Mouse (Mus musculus): ENCODE results near the gene Fcgr2b.
A peak's percentile ranks its signal among the peaks of the same experiment; 100 is the strongest.
"Not testable (repeated sequence)": the region's sequence is repeated elsewhere in the genome, so short reads cannot be mapped to it uniquely, and the experiment has no call there.

Gene Fcgr2b

DNA sequence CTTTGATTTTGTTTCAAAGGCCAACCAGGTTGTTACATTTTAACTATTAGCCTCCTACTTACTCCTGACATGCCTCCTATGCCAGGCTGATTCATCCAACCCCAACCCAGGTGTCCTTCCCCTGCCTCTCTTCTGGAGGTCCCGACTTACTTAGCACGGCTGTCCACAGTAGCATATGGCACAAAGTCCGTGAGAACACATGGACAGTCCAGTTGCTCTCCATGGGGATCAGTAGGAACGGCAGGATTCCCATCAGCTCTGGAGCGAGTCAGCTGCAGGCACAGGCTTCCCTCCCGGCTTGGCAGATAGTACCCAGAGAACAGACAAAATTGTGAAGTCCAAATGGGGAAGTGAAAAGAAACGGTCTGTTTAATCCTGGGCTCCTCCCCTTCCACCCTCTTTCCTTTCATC is 591 bp downstream of the Fcgr2b start:
- no peak for DNase-seq (ENCODE audit: low spot score in 2 of 2)

DNA sequence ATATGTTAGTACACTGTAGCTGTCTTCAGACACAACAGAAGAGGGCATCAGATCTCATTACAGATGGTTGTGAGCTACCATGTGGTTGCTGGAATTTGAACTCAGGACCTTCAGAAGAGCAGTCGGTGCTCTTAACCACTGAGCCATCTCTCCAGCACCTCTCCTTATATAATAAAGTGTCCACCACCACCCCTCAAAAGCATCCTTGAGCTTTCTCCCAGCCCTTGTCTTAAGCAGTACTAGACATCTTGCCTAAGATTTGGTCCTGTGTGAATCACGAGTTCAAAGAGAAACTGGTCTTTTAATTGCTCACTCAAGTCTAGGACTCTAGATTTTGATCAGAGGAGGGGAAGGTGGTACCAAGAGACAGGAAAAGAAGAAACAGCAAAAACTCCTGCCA is 997 bp downstream of the Fcgr2b start:
- DNase-seq (ENCODE audit: low spot score in 2 of 2) = not testable (repeated sequence)

DNA sequence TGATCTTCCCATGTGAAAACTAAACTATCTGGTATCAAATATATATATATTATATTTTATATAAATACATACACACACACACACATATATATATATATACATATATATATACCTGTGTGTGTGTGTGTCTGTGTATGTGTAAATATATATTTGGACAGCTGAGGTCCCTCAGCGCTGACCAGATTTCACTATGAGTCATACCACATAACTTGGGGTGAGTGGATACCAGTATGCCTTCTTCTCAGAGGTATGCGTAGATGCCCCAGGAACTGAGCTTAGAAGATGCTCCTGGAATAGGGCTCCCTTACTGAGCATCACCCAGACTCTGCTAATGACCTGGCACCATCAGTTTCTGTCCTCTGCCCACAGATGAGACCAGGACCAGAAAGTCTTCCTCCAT is 1.6 kb downstream of the Fcgr2b start:
- DNase-seq (ENCODE audit: low spot score in 2 of 2) = no peak

DNA sequence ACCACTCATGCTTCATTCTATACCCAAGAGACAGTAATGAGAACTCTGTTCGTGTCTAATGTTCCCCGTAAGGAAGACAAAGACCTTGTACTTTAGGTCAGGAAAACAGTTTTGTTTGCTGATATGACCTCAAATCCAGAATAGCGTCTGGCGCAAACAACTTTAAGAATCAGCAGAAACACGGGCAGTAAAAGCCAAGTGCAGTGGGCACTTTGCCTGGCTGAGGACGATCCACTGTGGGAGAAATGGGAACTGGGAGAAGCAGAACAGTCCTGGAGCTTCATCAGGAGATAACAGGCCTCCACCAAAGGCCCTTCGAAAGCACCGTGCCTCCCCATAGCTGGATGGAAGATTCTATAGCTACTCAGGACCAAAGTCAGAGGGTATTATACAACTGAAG is 2.2 kb downstream of the Fcgr2b start:
- DNase-seq (ENCODE audit: low spot score in 2 of 2) = no peak

DNA sequence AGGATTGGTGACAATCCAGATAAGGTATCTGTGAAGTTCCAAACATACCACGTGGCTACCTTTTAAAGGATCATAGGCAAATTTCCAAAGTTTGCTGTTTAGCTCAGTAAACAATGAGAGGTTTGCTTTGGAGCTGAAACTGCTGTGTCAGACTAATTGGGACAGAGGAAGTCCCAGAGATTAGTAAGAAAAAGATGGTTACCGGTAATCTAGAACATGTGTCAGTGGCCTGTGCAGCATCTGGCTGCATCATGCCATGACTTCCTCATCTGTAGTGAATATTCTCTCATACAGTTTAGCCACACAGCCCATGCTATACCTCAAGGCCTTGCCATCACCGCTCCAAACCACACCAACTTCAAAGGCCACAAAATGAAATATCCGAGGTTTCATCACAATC is 3.4 kb downstream of the Fcgr2b start:
- DNase-seq (ENCODE audit: low spot score in 2 of 2) = no peak

DNA sequence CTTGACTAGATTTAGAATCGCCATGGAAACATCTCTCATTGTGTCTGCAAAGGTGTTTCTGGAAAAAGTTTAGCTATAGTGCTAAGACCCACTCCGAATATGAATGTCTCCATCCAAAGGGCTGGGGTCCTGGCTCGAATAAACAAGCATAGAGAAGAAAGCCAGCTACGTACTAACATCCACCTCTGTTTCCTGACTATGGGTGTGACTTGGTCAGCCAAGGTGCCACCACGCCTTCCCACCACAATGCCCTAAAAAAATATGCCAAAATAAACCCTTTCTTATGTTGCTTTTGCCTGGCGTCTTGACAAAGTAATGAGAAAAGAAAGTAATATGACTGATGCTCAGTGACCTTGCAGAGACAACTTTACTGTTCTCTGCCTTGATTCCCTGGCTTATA is 3.9 kb downstream of the Fcgr2b start:
- no peak for DNase-seq (ENCODE audit: low spot score in 2 of 2)

DNA sequence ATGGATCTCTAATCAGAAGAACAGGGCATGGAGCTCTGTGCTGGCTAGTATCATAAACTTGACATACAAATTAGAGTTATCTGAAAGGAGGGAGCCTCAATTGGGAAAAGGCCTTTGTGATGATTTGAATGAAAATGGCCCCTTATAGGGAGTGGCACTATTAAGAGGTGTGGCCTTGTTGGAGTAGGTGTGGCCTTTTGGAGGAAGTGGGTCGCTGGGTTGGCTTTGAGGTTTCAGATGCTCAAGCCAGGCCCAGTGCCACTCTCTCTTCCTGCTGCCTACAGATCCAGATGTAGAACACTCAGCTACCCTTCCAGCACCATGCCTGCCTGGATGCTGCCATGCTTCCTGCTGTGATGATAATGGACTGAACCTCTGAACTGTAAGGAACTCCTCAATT is 7.8 kb downstream of the Fcgr2b start:
- no peak for DNase-seq (ENCODE audit: low spot score in 2 of 2)

DNA sequence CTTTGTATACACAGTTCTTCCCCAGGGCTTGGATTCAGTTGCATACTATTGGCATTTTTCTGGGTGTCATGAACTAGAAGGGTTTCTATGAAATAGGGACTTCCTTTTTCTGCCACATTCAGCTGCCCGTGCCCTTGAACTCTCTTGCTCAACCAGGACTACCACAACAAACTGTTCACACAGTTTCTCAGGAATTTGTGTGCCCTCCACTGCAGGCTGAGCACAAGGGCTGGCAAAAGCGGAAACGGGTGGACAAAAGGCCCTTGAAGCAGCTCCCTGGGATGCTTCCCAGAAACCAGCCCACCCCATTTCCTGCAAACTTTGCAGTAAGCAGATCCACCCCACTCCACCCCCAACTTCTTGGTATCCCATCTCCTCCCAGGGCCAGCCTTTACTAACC is 8.8 kb downstream of the Fcgr2b start:
- no peak for DNase-seq (ENCODE audit: low spot score in 2 of 2)

DNA sequence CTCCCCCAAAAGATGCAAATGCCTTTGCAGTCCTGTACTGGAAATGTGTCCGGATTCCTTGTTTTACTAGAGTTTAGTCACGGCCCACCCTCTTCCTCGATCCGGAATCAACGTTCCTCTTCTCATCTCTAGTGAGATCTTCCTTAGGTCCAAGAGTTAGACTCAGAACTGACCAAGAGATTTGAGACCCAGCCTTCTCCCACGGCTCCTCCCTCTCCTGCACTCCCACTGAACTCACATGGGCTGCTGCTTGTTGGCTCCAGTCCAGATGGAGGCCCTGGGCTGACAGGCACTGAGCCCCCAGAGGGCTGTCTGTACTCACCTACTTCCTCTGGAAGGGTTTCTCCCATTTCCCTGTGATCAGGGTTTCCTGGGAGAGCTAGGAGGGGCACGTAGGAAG is 13.3 kb downstream of the Fcgr2b start:
- DNase-seq (ENCODE audit: low spot score in 2 of 2) = no peak

DNA sequence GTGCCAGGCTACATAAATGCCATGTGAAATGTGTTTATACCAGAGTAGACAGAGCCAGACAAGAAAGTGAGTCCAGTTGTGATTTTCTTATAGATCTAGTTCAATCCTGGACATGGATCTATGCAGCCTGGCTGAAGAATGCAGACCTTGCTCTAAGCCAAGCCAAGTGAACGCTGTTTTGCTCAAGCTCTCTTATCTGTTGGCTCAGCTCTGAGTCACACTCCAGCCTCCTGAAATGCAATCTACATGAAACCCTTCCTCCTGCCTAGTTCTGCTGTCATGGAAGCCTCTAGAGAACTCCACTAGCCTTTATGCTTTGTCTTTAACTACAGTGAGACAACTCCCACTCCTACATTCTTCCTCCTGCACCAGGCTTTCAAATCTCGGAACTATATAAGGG is 14.0 kb downstream of the Fcgr2b start:
- DNase-seq (ENCODE audit: low spot score in 2 of 2) = no peak

DNA sequence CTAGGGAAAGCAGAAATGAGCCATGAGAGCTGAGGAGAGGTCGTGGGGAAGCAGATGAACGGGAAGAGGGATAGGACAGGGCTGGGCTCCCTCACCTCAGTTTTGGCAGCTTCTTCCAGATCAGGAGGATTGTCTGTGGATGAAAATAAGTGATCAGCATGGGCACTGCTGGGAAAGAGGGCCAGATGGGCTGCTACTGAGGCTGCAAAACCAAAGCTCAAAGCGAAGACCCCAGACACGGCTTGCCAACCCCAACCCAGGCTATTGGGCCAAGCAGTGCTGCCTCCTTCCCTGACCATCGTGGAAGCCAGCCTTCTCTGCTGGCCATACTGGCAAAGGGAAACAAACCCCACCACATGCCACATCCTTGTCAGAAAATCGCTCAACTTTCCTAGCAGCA is 15.2 kb downstream of the Fcgr2b start:
- DNase-seq (ENCODE audit: low spot score in 2 of 2) = no peak

DNA sequence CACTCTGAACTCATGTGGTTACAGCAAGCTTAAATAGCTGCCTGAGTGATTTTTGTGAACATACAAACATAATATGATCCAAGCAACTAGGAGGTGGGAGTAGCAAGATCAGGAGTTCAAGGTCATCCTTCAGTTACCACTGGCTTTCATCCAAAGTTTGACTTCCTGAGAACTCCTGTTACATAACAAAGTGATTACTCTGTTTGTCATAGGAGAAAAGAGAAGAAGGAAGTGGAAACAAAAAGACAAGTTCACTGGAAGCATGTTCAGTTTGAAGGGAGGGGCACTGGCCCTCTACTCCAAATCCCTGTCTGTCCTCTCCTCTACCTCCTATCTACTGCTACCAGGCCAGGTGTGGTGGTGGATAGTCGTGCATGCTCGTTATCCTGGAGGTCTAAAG is 16.6 kb downstream of the Fcgr2b start:
- no peak for DNase-seq (ENCODE audit: low spot score in 2 of 2)

DNA sequence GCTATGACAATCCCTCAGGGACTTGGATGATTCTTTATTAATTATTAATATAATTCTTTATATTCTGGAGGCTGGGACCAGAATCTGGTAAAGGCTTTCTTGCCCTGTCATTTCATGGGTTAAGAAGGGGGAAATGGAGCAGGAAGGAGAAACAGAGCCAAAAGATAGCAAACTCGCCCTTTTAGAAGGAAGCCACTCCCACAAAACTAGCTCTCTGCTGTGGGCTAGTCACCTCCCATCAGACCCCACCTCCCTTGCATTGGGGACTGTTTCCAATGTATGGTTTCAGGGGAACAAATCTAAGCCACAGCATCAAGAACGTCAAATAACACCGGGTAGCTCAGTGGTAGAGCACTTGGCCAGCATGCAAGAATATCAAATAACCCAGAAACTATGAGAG is 18.1 kb downstream of the Fcgr2b start:
- DNase-seq (ENCODE audit: low spot score in 2 of 2) = no peak

DNA sequence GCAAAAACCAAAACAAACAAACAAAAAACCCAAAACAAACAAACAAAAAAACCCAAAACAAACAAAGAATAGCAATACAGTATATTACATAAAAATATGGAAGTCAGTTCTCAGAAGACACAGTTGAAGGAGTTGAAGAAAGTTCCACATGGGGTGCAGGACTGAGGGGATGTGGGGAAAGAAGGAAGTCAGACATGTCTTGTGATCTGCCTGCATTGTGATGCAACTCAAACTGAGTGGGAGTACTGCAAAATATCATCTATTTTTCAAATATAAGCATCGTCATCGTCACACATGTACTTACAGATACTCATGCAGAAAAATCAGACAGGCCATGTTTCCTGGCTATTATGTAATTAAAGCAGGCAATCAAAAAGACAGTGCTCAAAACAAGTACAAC is 23.2 kb downstream of the Fcgr2b start:
- no peak for DNase-seq (ENCODE audit: low spot score in 2 of 2)

DNA sequence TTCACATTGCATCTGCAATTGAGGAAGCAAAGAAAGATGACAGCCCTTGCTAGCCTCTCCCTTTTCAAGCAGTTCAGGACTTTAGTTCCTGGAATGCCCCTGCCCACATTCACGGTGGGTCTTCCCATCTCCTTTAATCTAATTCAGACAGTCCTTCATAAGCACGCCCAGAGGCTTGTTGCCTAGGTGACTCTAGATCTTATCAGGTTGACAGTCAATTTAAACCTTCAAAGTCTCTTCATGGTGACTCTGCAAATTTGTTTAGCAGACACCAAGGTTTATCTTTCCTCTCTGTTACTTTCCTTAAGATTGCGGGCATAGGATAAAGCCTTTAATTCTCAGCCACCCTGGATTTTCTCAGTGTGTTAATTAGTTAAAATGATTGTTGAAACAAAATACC is 25.6 kb downstream of the Fcgr2b start:
- no peak for DNase-seq (ENCODE audit: low spot score in 2 of 2)

DNA sequence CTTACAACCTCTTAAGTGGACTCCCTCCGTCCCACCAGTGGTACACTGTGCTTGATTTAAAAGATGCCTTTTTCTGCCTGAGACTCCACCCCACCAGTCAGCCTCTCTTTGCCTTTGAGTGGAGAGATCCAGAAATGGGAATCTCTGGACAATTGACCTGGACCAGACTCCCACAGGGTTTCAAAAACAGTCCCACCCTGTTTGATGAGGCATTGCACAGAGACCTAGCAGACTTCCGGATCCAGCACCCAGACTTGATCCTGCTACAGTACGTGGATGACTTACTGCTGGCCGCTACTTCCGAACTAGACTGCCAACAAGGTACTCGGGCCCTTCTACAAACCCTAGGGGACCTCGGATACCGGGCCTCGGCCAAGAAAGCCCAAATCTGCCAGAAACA is 31.4 kb downstream of the Fcgr2b start:
- not testable (repeated sequence) for DNase-seq (ENCODE audit: low spot score in 2 of 2)

DNA sequence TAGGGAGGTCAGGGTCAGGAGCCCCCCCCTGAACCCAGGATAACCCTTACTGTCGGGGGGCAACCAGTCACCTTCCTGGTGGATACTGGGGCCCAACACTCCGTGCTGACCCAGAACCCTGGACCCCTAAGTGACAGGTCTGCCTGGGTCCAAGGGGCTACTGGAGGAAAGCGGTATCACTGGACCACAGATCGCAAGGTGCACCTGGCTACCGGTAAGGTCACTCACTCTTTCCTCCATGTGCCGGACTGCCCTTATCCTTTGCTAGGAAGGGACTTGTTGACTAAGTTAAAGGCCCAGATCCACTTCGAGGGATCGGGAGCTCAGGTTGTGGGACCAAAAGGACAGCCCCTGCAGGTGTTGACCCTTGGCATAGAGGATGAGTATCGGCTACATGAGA is 32.2 kb downstream of the Fcgr2b start:
- DNase-seq (ENCODE audit: low spot score in 2 of 2) = not testable (repeated sequence)

DNA sequence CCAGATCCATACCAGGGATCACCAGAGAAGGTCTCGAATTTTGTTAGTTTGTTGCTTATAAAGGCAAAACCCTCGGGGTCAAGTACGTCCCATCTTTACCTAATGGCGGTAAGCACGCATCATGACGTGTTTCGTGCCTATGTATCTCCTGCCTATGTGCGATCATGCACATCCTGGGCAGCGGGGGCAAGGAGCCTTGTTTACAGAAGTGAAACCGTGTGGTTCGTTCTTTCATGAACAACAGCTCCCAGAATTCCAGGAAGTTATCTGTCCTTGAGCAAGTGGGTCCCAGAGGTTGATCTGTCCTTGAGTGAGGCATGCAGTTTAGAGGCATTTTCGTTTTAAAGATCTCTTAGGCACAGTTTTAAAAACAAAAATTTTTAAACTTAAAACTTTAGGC is 37.1 kb downstream of the Fcgr2b start:
- DNase-seq (ENCODE audit: low spot score in 2 of 2) = no peak

DNA sequence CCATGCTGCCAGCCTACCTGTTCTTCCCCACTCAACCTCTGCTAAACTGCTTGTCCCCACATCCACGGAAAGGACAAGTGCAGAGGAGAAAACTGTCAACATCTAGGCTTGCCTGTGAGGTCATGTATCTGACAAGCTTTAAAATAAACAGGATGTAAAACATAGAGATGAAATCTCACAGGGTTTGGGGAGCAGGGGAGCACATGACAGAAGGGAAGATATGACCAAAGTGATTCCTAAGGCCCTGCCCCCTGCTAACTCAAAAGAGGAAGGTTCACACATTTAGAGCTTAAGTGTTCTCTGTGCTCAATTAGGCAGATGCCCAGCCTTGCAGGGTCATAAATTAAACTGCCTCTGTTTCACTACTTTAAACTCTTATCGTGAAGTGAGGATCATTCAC is 42.0 kb downstream of the Fcgr2b start:
- DNase-seq (ENCODE audit: low spot score in 2 of 2) = no peak

DNA sequence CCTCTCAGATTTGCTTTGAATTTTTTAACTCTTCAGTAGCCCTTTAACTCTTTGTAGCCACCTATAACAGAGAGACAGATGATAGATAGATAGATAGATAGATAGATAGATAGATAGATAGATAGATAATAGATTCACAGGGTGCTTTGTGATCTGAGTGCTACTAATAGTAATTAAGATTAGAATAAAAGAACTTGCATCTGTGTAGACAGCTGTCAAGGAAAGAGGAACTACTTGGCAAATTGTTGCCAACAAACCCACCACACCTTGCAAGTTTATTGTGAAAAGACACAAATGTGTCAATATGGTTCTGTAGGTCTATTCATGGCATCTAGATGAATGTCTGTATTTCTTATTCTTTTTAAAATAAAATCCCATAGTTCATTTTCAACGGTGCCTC is 42.4 kb downstream of the Fcgr2b start:
- no peak for DNase-seq (ENCODE audit: low spot score in 2 of 2)

DNA sequence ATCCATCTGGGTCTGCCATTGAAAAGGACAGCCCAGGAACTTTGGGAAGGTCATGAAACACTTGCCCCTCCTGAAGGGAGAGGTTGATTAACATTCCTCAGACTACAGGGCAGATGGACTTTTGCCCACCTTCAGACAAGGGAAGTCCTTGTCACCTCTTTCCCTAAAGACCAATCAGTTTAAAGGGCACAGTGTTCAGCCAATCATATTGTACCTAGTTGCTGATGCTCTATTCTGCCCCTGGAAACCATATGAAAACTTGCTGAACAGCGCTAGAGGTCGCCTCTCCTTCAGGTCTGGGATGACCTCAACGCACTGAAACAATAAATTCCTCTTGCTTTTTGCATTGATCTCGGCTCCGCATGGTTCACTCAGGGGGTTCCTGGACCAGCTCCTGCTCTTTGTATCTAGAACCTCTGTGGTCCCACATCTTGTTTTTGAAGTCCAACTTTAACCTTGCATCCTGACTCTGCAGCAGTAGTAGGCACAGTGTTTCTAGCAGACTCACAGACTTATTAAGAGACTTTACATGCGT is 42.9 kb downstream of the Fcgr2b start:
- peak in 1 of 2 experiments; percentile 10 for DNase-seq (ENCODE audit: low spot score in 2 of 2)

DNA sequence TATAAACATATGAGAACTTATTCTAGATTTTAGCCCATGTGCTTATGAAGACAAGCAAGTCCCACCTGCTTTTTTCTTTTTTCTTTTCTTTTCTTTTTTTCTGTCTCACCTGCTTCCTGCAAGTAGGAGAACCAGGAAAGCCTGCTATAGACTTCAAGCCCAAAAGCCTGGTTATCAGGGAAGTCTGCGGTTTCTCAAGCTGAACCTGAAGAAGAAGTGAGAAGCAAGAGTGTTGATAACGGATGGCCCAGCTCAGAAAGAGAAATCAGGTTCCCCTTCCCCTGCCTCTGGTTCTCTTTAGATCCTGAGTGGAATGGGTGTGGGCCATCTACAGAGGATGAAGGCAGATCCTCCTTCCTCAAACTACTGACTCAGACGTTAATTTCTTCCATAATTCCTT is 44.3 kb downstream of the Fcgr2b start:
- DNase-seq (ENCODE audit: low spot score in 2 of 2) = no peak

DNA sequence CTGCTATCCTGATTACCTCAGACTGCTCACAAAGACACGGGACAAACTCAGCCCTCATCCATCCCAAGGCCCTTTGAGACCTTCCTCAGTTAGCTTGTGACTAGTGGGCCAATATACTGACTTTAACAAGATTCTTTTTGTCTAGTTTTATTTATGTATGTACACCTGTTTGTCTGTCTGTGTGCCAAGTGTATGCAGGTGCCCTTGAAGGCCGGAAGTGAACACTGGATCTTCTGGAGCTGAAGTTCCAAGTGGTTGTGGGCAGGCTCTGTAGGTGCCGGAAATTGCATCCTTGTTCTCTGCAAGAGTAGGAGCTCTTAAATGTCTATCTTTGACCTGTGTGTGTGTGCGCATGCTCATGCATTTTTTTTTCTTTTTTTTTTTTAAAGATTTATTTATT is 47.1 kb downstream of the Fcgr2b start:
- no peak for DNase-seq (ENCODE audit: low spot score in 2 of 2)

DNA sequence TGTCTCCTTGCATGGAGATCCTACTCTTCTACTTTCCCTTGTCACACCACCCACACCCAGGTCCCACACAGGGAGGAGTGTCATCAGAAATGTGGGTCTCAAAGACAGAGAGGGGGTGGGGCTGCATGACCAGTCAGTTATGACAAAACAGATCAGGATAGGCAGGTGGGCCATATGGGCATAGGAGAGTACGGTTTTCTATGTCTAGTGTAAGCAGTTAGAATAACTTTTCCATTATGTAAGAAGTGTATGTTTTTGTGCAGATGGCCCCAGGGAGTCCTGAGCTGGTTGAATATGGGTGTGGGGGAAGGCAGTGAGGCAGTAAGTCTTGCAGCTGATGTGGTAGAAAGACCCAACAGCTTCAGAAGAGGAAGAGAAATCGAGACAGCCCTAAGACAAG is 47.9 kb downstream of the Fcgr2b start:
- DNase-seq (ENCODE audit: low spot score in 2 of 2) = no peak

DNA sequence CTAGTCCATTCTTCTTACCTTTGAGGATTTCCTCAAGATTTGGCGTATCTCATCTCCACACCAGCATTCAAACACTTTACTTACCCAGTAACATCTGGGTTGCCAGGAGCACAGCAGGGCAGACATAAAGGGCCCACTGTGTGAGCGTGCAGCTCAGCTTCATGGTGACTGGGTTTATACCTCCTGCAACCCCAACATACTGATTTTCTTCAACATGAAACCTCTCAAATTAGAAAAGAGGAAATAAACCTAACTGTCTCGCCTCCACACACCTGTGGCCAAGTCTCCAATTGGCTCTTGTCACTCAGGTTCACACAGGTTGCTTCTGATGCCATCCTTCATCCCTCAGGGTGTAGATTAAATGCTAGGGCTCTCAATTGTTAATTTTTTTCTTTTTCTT is 49.0 kb downstream of the Fcgr2b start, which contains the start of gene Fcrla:
TSS of gene Fcrla (minus strand) at position 206 of the 400 bp plus-strand sequence.
- no peak for DNase-seq (ENCODE audit: low spot score in 2 of 2)
